Mouse (Mus musculus): ENCODE results near the gene Lcn10.
A peak's percentile ranks its signal among the peaks of the same experiment; 100 is the strongest.
"Not testable (repeated sequence)": the region's sequence is repeated elsewhere in the genome, so short reads cannot be mapped to it uniquely, and the experiment has no call there.

Lcn10 gene

GRCm38 (mm10) chr2:25706643-25707481, 24.3 kb downstream of the Lcn10 start, which contains the start of gene Bmyc:
Gene Bmyc, plus strand, starts transcription at chr2:25706739.
- DNase-seq (ENCODE audit: low read depth) = no peak

GRCm38 (mm10) chr2:25708121-25708520, 25.6 kb downstream of the Lcn10 start:
- peak; percentile 22 for DNase-seq (ENCODE audit: low read depth)

- not testable (repeated sequence) for DNase-seq (ENCODE audit: low read depth)
Observed at GRCm38 (mm10) chr2:25709056-25709455, 26.5 kb downstream of the Lcn10 start.

- DNase-seq (ENCODE audit: low read depth) = not testable (repeated sequence)
Observed at GRCm38 (mm10) chr2:25709791-25710190, 27.3 kb downstream of the Lcn10 start.

GRCm38 (mm10) chr2:25711641-25712040, 29.1 kb downstream of the Lcn10 start:
- DNase-seq (ENCODE audit: low read depth) = not testable (repeated sequence)

- DNase-seq (ENCODE audit: low read depth) = no peak
Observed at GRCm38 (mm10) chr2:25717222-25717621, 34.7 kb downstream of the Lcn10 start.

GRCm38 (mm10) chr2:25733199-25733930, 50.8 kb downstream of the Lcn10 start:
- DNase-seq (ENCODE audit: low read depth) = no peak

Measured in NIH3T3 (cell line).